Comparison of ENCODE assay signal across 16 mouse cellular contexts in the genomic region with DNA sequence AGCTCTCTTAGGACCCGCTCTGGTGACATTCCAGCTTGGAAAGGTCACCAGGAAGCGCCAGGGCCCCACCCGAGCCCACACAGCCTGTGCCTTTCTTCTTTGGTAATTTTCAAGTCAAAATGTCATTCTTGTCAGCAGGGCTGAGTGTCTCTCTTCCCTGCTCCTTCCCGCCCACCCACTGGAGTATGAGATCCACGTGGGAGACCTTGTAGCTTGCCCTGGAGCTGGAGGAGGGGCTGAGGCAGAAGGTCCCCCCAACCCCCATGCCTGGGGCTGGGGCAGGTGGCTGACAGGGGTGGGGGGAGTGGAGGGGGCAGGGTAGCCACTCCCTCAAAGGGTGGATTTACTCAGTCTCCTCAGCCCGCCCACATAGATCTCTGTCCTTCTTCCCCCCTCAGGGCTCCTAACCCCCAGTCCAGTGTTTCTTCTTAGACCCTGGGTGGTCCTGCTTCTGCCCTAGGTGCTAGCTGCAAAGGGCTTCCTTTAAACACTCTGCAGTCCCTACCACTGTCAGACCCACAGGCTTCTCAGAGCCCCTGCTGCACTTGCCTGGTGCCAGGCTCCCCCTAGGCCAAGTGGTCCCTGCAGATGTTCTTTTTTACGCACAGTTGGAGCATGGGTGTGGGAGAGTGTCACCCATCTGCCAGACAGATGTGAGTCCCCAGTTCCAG. TPM values are rescaled to one million over a fixed set of nuclear protein-coding genes. Genes with fewer than 3 reads are reported as not detected.
DNase-seq lines count a peak whose midpoint lies in the region; ATAC-seq lines count a peak whose summit lies in the region.
"Had no signal": no experiment of that assay in that cellular context is flagged by ENCODE, and none has a peak within 500 bp of the region (broad histone marks: within the 10 kb centered on the region; RNA-seq: fewer than 3 reads in every experiment).

No protein-coding gene starts in this region.

- peak overlapping the region; percentile 35 for H3K9ac ChIP-seq in forebrain, embryonic 11.5 days (ENCODE audit: low read length)
- H3K9ac ChIP-seq in forebrain, embryonic 16.5 days (replicated peaks; ENCODE audit: low read depth, low read length) = no peak overlapping the region
- 0 out of 2 replicates have a peak overlapping the region, but pooled peaks have one; percentile 6 for H3K9ac ChIP-seq in neural tube, embryonic 11.5 days (ENCODE audit: low read length)
- no peak overlapping the region for H3K9ac ChIP-seq in forebrain, embryonic 13.5 days
- H3K9ac ChIP-seq: liver, embryonic 14.5 days had no signal

- H3K4me3 ChIP-seq in forebrain, embryonic 11.5 days (ENCODE audit: low read depth, low read length) = no peak overlapping the region
- H3K4me3 ChIP-seq in forebrain, embryonic 16.5 days (replicated peaks; ENCODE audit: low read length) = no peak overlapping the region
- H3K4me3 ChIP-seq in neural tube, embryonic 11.5 days (ENCODE audit: low read depth, low read length) = no peak overlapping the region
- no peak overlapping the region for H3K4me3 ChIP-seq in forebrain, embryonic 13.5 days
- H3K4me3 ChIP-seq: heart, adult 2 months had no signal

- H3K4me1 ChIP-seq in forebrain, embryonic 11.5 days (replicated peaks; ENCODE audit: control insufficient read depth, insufficient read depth, low read length) = peaks cover 26% of the 10 kb centered on the region
- peaks cover 12% of the 10 kb centered on the region for H3K4me1 ChIP-seq in forebrain, embryonic 16.5 days (replicated peaks; ENCODE audit: control insufficient read depth, insufficient read depth, low read length)
- H3K4me1 ChIP-seq in neural tube, embryonic 11.5 days (ENCODE audit: control insufficient read depth, insufficient read depth, low read length) = peaks cover 12% of the 10 kb centered on the region
- peaks cover 38% of the 10 kb centered on the region for H3K4me1 ChIP-seq in forebrain, embryonic 13.5 days

- DNase-seq in forebrain, embryonic 11.5 days (ENCODE audit: low spot score) = no peak
- no peak for DNase-seq in neural tube, embryonic 11.5 days (ENCODE audit: low spot score)
- no peak for DNase-seq in neural tube, embryonic 10.5 days (ENCODE audit: extremely low spot score, low spot score)
- DNase-seq in urinary bladder, postnatal 10 days (ENCODE audit: low spot score) = no peak
- no peak for DNase-seq in right cerebral cortex, adult 18-20 months
- DNase-seq in kidney, adult 18-20 months = no peak
- DNase-seq: cerebellum, adult 9-10 months; heart, adult 2 months; heart, postnatal 14 days; kidney, postnatal 36 days; thymus, postnatal 14 days had no signal

- no peak overlapping the region for H3K4me2 ChIP-seq in forebrain, embryonic 11.5 days (ENCODE audit: low read depth, low read length, severe bottlenecking)
- no peak overlapping the region for H3K4me2 ChIP-seq in forebrain, embryonic 16.5 days (ENCODE audit: low read length)
- H3K4me2 ChIP-seq in neural tube, embryonic 11.5 days (ENCODE audit: low read depth) = no peak overlapping the region
- no peak overlapping the region for H3K4me2 ChIP-seq in forebrain, embryonic 13.5 days

- 52% methylated on average over 5 of the region's 7 CpGs for WGBS in forebrain, embryonic 11.5 days
- WGBS in forebrain, embryonic 16.5 days = 49% methylated on average over 7 of the region's 7 CpGs
- WGBS in neural tube, embryonic 11.5 days = 43% methylated on average over 7 of the region's 7 CpGs
- 43% methylated on average over 7 of the region's 7 CpGs for WGBS in forebrain, embryonic 13.5 days

- no peaks in the 10 kb centered on the region for H3K27me3 ChIP-seq in forebrain, embryonic 11.5 days (ENCODE audit: control insufficient read depth, insufficient read depth, low read length)
- H3K27me3 ChIP-seq in forebrain, embryonic 16.5 days (replicated peaks; ENCODE audit: control insufficient read depth, insufficient read depth, low read length) = no peaks in the 10 kb centered on the region
- H3K27me3 ChIP-seq in neural tube, embryonic 11.5 days (ENCODE audit: control insufficient read depth, insufficient read depth, low read length) = peaks cover 2% of the 10 kb centered on the region; the same call in 1 of the 2 replicates
- peaks cover 11% of the 10 kb centered on the region for H3K27me3 ChIP-seq in forebrain, embryonic 13.5 days

- 0 out of 2 replicates have a peak, but pooled peaks have one; percentile 25 for ATAC-seq in forebrain, embryonic 11.5 days (replicated peaks; ENCODE audit: low FRiP score)
- ATAC-seq in forebrain, embryonic 16.5 days = no peak
- no peak for ATAC-seq in neural tube, embryonic 11.5 days (ENCODE audit: insufficient read depth, low FRiP score, low TSS enrichment)
- ATAC-seq in forebrain, embryonic 13.5 days = no peak

- no peaks in the 10 kb centered on the region for H3K36me3 ChIP-seq in forebrain, embryonic 11.5 days (ENCODE audit: control insufficient read depth, insufficient read depth, low read length)
- H3K36me3 ChIP-seq in forebrain, embryonic 16.5 days (ENCODE audit: control insufficient read depth, insufficient read depth) = no peaks in the 10 kb centered on the region
- no peaks in the 10 kb centered on the region for H3K36me3 ChIP-seq in neural tube, embryonic 11.5 days (ENCODE audit: control insufficient read depth, insufficient read depth, low read length)
- H3K36me3 ChIP-seq in forebrain, embryonic 13.5 days (ENCODE audit: poor library complexity, severe bottlenecking) = no peaks in the 10 kb centered on the region
- H3K36me3 ChIP-seq: G1E had no signal

- no peaks in the 10 kb centered on the region for H3K9me3 ChIP-seq in forebrain, embryonic 11.5 days (ENCODE audit: control insufficient read depth, low read length)
- H3K9me3 ChIP-seq in forebrain, embryonic 16.5 days (ENCODE audit: control insufficient read depth, low read length) = no peaks in the 10 kb centered on the region
- no peaks in the 10 kb centered on the region for H3K9me3 ChIP-seq in neural tube, embryonic 11.5 days (ENCODE audit: control insufficient read depth, low read length)
- H3K9me3 ChIP-seq in forebrain, embryonic 13.5 days (replicated peaks) = no peaks in the 10 kb centered on the region
- H3K9me3 ChIP-seq: G1E had no signal

- no peak overlapping the region for H3K27ac ChIP-seq in forebrain, embryonic 11.5 days (ENCODE audit: low read depth, low read length)
- H3K27ac ChIP-seq in forebrain, embryonic 16.5 days (ENCODE audit: low read length) = no peak overlapping the region
- no peak overlapping the region for H3K27ac ChIP-seq in neural tube, embryonic 11.5 days (ENCODE audit: low read depth, low read length)
- peak overlapping the region; percentile 25; the same call in 1 of the 2 replicates for H3K27ac ChIP-seq in forebrain, embryonic 13.5 days
- H3K27ac ChIP-seq: heart, adult 2 months; liver, embryonic 14.5 days; macrophage had no signal

RNA-seq across cellular contexts. Expression of gene Cpne5, which starts 52.5 kb away (rescaled TPM):
- polyA plus RNA-seq in forebrain, embryonic 11.5 days (2014; fragmentation: Nextera tagmentation; extraction: Ambion mirVana) = 5.5 and 6.8 TPM in 2 replicates
- polyA plus RNA-seq in forebrain, embryonic 16.5 days (2015; fragmentation: Nextera tagmentation; extraction: Ambion mirVana) = 25.0 and 35.5 TPM in 2 replicates
- polyA plus RNA-seq in neural tube, embryonic 11.5 days (2014; fragmentation: Nextera tagmentation; extraction: Ambion mirVana) = 3.3 and 4.4 TPM in 2 replicates
- polyA plus RNA-seq in forebrain, embryonic 13.5 days (2015; fragmentation: Nextera tagmentation; extraction: Ambion mirVana) = 13.0 and 18.3 TPM in 2 replicates
- polyA plus RNA-seq: macrophage had no signal

Comparison
In these comparisons a context has a peak if more than half of its experiments do, and no peak if none do; other contexts are left out.
1. H3K9ac ChIP-seq: peak in forebrain, embryonic 11.5 days (single experiment) and neural tube, embryonic 11.5 days (single experiment); none in forebrain, embryonic 16.5 days (single experiment) and forebrain, embryonic 13.5 days (single experiment).